Mouse (Mus musculus) spleen, adult 2 months (tissue): ENCODE measurements at regions not wholly inside any gene's neighbourhood (a gene's known extent, or its start where the extent isn't known, plus 50 kb on each side); places are given as distances from the start of the nearest gene placed in this dataset.

Experiments
- DNase-seq, 2 experiments: peaks; one replicate each; pipeline versions ENCODE4 v3.0.0 to v3.0.0-alpha.2; 2012 to 2021; ENCODE audit warnings: low spot score in 2 of 2, low read depth in 1 of 2
- H3K27ac ChIP-seq: fragments of 200-500 bp; 2 replicates; pipeline ENCODE4 v1.5.1; 2012; ENCODE audit warnings: low read length, inconsistent platforms; ENCODE audit not compliant: insufficient read depth
- H3K27me3 ChIP-seq: fragments of 200-500 bp; 2 replicates; pipeline ENCODE4 v1.6.1; 2012; ENCODE audit warnings: mild to moderate bottlenecking, moderate library complexity, low read length, inconsistent platforms; ENCODE audit not compliant: control insufficient read depth, insufficient read depth
- H3K36me3 ChIP-seq: fragments of 200-500 bp; 2 replicates; pipeline ENCODE4 v1.6.1; 2012; ENCODE audit warnings: mild to moderate bottlenecking, low read length, inconsistent platforms; ENCODE audit not compliant: control insufficient read depth, insufficient read depth
- H3K4me1 ChIP-seq: fragments of 200-500 bp; 2 replicates; pipeline ENCODE4 v1.6.1; 2011; ENCODE audit warnings: inconsistent platforms; ENCODE audit not compliant: control insufficient read depth, insufficient read depth, insufficient read length
- H3K4me3 ChIP-seq: fragments of 200-500 bp; 2 replicates; pipeline ENCODE4 v1.5.1; 2011; ENCODE audit warnings: mild to moderate bottlenecking, inconsistent platforms; ENCODE audit not compliant: insufficient read depth, insufficient read length; ENCODE audit errors: extremely low read depth
- CTCF ChIP-seq: fragments of 200-500 bp; IDR thresholded peaks from 2 replicates; pipeline ENCODE4 v1.5.1; 2011; ENCODE audit warnings: mild to moderate bottlenecking, inconsistent platforms; ENCODE audit not compliant: insufficient read depth, insufficient read length, insufficient replicate concordance; ENCODE audit errors: extremely low read depth
- POLR2A ChIP-seq: fragments of 200-500 bp; IDR thresholded peaks from 2 replicates; pipeline ENCODE4 v1.6.1; 2011; ENCODE audit warnings: low read depth, low read length, inconsistent platforms
- WGBS: fragments of 180-500 bp; shearing (Covaris S2); methylation state at CpG from one replicate; pipeline ENCODE4 v1.1.7; 2018; 5-methylcytosine and 5-hydroxymethylcytosine counted together

DNA sequence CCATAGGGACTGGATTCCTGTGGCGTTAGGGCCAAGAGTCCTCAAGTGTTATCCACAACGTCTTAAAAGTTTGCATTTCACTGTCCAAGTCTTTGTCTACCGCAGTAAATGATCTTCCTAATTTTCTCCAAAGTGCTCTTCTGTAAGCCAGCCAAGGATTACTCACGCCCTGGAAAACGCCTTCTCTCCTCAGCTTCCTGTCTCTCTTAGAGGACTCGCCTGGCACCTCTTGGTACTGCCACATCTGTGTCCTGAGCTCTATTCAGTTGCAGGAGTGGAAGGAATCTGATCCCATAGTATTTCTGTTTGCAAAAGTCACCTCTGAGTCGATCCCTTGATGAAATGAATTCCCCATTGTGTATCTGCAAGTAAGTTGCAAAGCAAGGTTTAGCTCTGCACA is 179.7 kb upstream of the Gpc5 start:
- TF ChIP-seq CTCF = no peak
- TF ChIP-seq POLR2A = no peak
- no peak overlapping the region for H3K27ac ChIP-seq
- no peaks in the 10 kb centered on the region for H3K4me1 ChIP-seq
- H3K36me3 ChIP-seq = no peaks in the 10 kb centered on the region
- WGBS = 81% methylated on average over 7 of the region's 7 CpGs
- no peak overlapping the region for H3K4me3 ChIP-seq
- H3K27me3 ChIP-seq = no peaks in the 10 kb centered on the region
- DNase-seq = no peak

DNA sequence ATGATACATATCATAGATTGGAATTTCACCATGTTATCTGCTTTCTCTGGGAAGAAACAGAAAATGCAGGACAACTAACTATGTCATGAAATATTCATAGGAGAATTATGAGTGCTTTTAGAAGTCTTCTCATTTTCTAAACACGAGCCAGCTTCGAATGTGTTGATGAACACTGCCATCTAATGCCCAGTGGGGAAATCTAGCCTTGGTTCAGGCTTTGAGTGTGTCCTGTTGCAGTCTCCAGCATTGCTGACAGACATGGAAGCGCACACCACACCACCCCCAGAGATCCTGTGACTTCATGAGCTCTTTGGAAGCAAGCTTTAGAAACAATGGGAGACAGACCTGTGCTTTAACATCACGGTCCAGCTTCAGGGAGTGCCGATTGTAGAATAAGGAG is 178.8 kb upstream of the Gpc5 start:
- 48% methylated on average over 5 of the region's 5 CpGs for WGBS
- H3K27ac ChIP-seq = no peak overlapping the region
- no peak for TF ChIP-seq CTCF
- no peak for TF ChIP-seq POLR2A
- no peak overlapping the region for H3K4me3 ChIP-seq
- H3K36me3 ChIP-seq = no peaks in the 10 kb centered on the region
- no peak for DNase-seq
- H3K27me3 ChIP-seq = no peaks in the 10 kb centered on the region
- no peaks in the 10 kb centered on the region for H3K4me1 ChIP-seq

DNA sequence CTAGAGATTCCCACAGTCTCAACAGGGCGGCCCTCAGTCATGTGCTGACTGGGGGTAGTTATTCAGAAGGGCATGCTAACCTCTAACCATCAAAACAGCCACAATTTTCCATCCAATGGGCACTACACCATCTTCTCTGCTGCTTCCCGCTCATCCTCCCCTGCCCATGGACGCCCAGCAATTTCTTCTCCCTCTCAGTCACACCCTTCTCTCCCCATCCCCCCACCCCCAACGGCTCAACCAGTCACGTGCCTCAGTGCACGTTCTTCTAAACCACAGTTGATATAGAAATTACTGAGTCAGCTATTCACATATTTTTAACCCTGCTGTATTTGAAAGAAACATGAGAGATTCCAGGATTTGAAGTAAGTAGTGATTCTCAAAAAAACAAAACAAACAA is 146.3 kb upstream of the Gpc5 start:
- Histone ChIP-seq H3K4me1 (peaks cover 4% of the 10 kb centered on the region; the same call in 1 of the 2 replicates), H3K4me3 (no peak overlapping the region), H3K27me3 (no peaks in the 10 kb centered on the region), H3K36me3 (no peaks in the 10 kb centered on the region), H3K27ac (no peak overlapping the region)
- 19% methylated on average over 6 of the region's 6 CpGs for WGBS
- DNase-seq = no peak
- TF ChIP-seq CTCF = no peak
- no peak for TF ChIP-seq POLR2A

DNA sequence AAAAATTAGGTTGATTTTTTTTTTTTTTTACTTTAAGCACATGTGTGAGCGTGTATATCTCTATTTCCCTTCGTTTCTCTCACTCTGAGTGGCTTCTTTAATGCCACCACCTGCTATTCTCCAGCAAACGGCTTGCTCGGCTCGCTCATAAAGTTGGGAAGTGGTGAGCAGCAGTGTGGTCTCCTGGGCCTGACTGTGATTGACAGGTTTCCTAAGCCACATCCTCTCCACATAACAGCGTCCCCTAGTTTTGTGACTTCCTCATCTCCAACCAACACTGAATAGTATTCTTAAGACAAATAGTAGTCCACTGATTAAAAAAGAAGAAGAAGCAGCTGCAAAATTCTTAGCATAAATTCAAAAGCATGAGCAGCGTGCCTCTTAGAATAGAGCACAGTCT is 145.7 kb upstream of the Gpc5 start:
- Histone ChIP-seq H3K4me1 (peaks cover 4% of the 10 kb centered on the region), H3K27me3 (no peaks in the 10 kb centered on the region), H3K36me3 (no peaks in the 10 kb centered on the region), H3K4me3 (no peak overlapping the region), H3K27ac (no peak overlapping the region)
- no peak for DNase-seq
- TF ChIP-seq CTCF (no peak), POLR2A (no peak)
- 11% methylated on average over 7 of the region's 7 CpGs for WGBS

DNA sequence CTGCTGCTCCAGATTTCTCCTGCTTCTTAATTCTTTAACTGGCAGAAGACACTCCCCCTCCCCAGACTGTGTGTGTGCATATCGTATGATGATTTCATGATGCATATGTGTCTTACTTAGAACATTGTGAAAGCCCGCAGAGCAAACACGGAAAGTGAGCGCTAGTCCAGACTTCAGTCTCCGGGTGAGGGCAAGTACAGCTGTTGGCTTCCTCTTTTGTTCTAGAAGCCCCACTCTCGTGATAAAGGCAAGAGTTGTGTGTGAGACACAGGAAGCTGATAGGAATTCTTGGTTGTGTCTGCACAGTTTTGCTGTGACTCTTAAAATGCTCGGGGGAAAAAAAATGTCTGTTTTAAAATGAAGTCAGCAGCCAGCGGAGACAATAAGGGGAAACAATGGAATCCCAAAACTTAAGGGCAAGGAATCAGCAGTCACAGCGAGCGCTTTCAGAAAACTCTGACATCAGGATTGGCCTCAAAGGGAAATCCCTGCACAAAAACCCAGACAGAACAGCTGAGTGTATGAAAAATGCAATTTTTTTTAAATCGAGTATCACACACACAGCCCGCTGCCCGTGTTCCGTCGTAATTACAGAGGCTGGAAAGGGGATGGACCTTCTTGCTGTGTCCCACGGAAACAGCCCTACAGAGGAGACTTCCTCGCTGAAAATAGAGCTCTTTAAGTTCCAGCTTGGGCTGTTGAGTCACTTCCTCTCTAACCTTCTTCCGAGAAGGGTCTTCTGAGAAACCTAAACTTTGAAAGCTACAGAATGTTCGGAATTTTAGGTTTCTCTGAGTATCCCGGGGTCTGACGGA is 143.5 kb upstream of the Gpc5 start:
- WGBS = 3% methylated on average over 21 of the region's 21 CpGs
- peak in 1 of 2 experiments; percentile 6 for DNase-seq
- peaks cover 4% of the 10 kb centered on the region for H3K4me1 ChIP-seq
- TF ChIP-seq POLR2A (no peak), CTCF (no peak)
- no peak overlapping the region for H3K27ac ChIP-seq
- peak overlapping the region; percentile 42 for H3K4me3 ChIP-seq
- no peaks in the 10 kb centered on the region for H3K27me3 ChIP-seq
- H3K36me3 ChIP-seq = no peaks in the 10 kb centered on the region

DNA sequence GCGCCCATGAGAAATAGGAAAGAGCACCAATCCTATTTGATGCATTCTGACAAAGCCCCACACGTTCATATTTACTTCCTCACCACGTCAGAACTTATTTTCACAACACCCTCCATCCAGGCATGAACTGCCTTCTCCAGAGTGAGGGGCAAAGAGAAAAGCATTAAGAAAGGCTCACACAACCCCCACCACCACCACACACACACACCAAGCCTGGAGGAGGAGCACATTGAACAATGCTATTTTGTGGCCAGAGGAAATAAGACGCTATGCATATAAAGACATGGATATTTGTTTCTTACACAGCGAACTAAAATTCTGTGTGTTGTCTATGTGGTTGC is 142.9 kb upstream of the Gpc5 start:
- Histone ChIP-seq H3K27ac (no peak overlapping the region), H3K4me3 (peak overlapping the region; percentile 42; the same call in 1 of the 2 replicates), H3K27me3 (no peaks in the 10 kb centered on the region), H3K36me3 (no peaks in the 10 kb centered on the region), H3K4me1 (peaks cover 4% of the 10 kb centered on the region)
- DNase-seq = no peak
- TF ChIP-seq CTCF = no peak
- TF ChIP-seq POLR2A = no peak
- WGBS = 17% methylated on average over 5 of the region's 5 CpGs

DNA sequence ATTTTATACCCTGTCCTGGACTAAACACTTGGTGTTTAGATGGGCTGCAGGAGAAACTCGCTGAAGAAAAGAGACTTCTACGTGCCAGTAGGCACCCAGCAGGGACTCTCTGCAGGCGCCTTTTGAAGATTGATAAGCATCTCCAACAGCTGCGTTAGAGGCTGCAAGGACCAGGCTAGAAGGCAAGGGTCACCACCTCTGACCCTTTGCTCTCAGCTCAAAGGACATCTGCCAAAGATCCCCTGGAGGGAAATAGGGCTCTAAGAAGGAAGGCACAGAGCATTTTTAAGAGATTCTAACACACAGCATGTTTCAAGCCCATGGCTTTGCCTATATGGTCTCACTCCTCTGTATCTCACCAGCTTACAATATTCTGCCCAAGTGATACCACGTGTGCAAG is 139.7 kb upstream of the Gpc5 start:
- 52% methylated on average over 5 of the region's 5 CpGs for WGBS
- no peaks in the 10 kb centered on the region for H3K36me3 ChIP-seq
- H3K27ac ChIP-seq = no peak overlapping the region
- H3K27me3 ChIP-seq = no peaks in the 10 kb centered on the region
- peaks cover 2% of the 10 kb centered on the region for H3K4me1 ChIP-seq
- TF ChIP-seq POLR2A (no peak), CTCF (no peak)
- H3K4me3 ChIP-seq = no peak overlapping the region
- no peak for DNase-seq
